Mouse (Mus musculus): ENCODE measurements around the gene Rnf187. TPM values are rescaled to one million over a fixed set of nuclear protein-coding genes. Genes with fewer than 3 reads are reported as not detected.

The Rnf187 gene
- polyA plus RNA-seq, 1 experiment from 2014 or later: 293 TPM

DNA sequence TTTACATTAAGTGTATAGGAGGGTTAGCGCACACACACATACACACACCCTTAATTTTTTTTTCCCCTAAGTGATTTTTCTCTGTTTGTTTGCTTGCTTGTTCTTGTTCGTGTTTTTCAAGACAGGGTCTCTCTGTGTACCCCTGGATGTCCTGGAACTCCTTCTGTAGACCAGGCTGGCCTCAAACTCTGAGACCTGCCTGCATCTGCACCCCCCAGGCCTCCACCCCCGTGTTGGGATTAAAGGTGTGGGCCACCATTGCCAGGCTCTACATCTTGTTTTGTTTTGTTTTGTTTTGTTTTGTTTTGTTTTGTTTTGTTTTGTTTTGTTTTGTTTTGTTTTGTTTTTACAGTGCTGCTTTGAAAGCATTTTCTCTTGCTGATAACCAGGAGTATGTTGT lies 8.6 kb upstream of the Rnf187 start:
- ATAC-seq (ENCODE audit: insufficient read depth): no peak
- no peaks in the 10 kb centered on the region for H3K9me3 ChIP-seq (ENCODE audit: low read depth, low read length)
- H3K27me3 ChIP-seq (ENCODE audit: insufficient read depth, low read length): peaks cover 34% of the 10 kb centered on the region
- no peak overlapping the region for H3K4me2 ChIP-seq
- TF ChIP-seq CTCF (IDR thresholded peaks at IDR 0.05; ENCODE audit: low read depth): no peak
- no peak overlapping the region for H3K27ac ChIP-seq (ENCODE audit: low read depth)
- DNase-seq: no peak
- H3K4me1 ChIP-seq (ENCODE audit: insufficient read depth): no peaks in the 10 kb centered on the region
- no peak overlapping the region for H3K9ac ChIP-seq
- H3K36me3 ChIP-seq (ENCODE audit: insufficient read depth): no peaks in the 10 kb centered on the region
- WGBS: 82% methylated on average over 3 of the region's 3 CpGs
- no peak overlapping the region for H3K4me3 ChIP-seq (ENCODE audit: low read depth, low read length)

DNA sequence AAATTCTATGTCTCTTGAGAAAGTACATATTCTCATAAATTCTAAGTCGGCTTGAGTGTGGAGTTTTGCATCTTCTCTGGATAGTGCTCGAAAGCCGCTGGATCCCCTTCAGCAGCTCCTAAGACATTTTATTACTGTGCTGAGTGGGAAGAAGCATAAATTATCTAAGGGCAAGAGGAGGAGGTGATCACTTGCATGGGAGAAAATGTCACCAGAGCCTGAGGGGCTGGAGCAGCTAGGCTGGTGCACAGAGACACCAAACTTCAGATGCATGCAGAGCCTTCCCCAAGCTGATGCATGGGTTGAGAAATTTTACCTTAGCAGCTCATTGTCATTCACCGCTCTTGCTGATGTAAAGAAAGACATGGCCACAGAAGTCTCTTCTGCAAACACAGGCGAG lies 5.4 kb upstream of the Rnf187 start:
- no peak overlapping the region for H3K27ac ChIP-seq (ENCODE audit: low read depth)
- ATAC-seq (ENCODE audit: insufficient read depth): no peak

DNA sequence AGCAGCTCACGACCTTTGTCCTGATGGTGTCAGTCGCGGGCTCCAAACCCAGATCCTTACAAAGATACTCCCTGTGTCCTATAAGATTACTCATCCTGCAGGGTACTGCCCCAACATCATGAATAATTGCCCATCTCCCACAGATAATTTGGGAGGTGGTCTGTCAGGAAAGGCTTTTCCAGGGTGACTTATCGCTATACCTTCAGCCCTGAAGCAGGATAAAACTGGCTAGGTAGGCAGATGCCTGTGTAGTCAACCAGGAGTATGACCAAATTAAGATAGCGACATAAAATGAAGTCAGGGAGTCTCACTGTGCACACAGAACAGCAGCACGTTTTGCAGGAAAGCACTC lies 348 bp upstream of the Rnf187 start:
- H3K27ac ChIP-seq (ENCODE audit: low read depth): peak overlapping the region; percentile 65; the same call in 1 of the 2 replicates
- ATAC-seq (ENCODE audit: insufficient read depth): no peak

More for the DNA sequence above, 5.4 kb upstream of the Rnf187 start:
- Histone ChIP-seq H3K27me3 (ENCODE audit: insufficient read depth, low read length) (peaks cover 9% of the 10 kb centered on the region; the same call in 1 of the 2 replicates), H3K9ac (no peak overlapping the region), H3K4me3 (ENCODE audit: low read depth, low read length) (no peak overlapping the region), H3K4me2 (no peak overlapping the region), H3K9me3 (ENCODE audit: low read depth, low read length) (no peaks in the 10 kb centered on the region), H3K36me3 (ENCODE audit: insufficient read depth) (no peaks in the 10 kb centered on the region), H3K4me1 (ENCODE audit: insufficient read depth) (no peaks in the 10 kb centered on the region)
- no peak for TF ChIP-seq CTCF (IDR thresholded peaks at IDR 0.05; ENCODE audit: low read depth)
- WGBS: 74% methylated on average over 5 of the region's 5 CpGs
- no peak for DNase-seq

DNA sequence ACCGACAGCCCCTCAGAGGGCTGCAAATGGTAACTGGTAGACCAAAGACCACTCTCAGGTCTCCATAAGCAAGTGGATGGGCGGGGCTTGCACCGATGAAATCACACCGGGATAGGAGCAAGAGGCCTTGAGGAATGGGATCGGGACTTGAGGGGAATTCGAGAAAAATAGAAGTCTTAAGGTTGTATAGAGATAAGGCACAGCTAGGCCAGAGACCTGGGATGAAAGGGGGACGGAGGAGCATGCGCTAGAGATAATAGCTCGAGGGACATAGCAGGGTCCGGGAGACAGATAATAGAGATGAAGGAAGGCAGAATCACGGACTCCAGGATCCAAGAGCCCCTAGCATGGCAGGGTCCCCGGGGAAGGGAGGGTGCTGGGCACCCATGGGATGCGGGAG lies 807 bp downstream of the Rnf187 start:
- Histone ChIP-seq H3K27me3 (ENCODE audit: insufficient read depth, low read length) (no peaks in the 10 kb centered on the region), H3K9me3 (ENCODE audit: low read depth, low read length) (no peaks in the 10 kb centered on the region), H3K27ac (ENCODE audit: low read depth) (peak overlapping the region; percentile 95; the same call in 1 of the 2 replicates), H3K9ac (peak overlapping the region; percentile 91), H3K4me1 (ENCODE audit: insufficient read depth) (peaks cover 4% of the 10 kb centered on the region; the same call in 1 of the 2 replicates), H3K4me3 (ENCODE audit: low read depth, low read length) (peak overlapping the region; percentile 94), H3K4me2 (peak overlapping the region; percentile 92), H3K36me3 (ENCODE audit: insufficient read depth) (peaks cover 36% of the 10 kb centered on the region)
- TF ChIP-seq CTCF (IDR thresholded peaks at IDR 0.05; ENCODE audit: low read depth): no peak
- ATAC-seq (ENCODE audit: insufficient read depth): no peak
- WGBS: 2% methylated on average over 13 of the region's 13 CpGs
- peak; percentile 53 for DNase-seq

More for the DNA sequence above, 348 bp upstream of the Rnf187 start:
- Histone ChIP-seq H3K36me3 (ENCODE audit: insufficient read depth) (peaks cover 24% of the 10 kb centered on the region), H3K9ac (peak overlapping the region; percentile 91), H3K4me3 (ENCODE audit: low read depth, low read length) (peak overlapping the region; percentile 94), H3K9me3 (ENCODE audit: low read depth, low read length) (no peaks in the 10 kb centered on the region), H3K4me1 (ENCODE audit: insufficient read depth) (peaks cover 4% of the 10 kb centered on the region; the same call in 1 of the 2 replicates), H3K27me3 (ENCODE audit: insufficient read depth, low read length) (no peaks in the 10 kb centered on the region), H3K4me2 (peak overlapping the region; percentile 92)
- DNase-seq: no peak
- 17% methylated on average over 6 of the region's 6 CpGs for WGBS
- no peak for TF ChIP-seq CTCF (IDR thresholded peaks at IDR 0.05; ENCODE audit: low read depth)

DNA sequence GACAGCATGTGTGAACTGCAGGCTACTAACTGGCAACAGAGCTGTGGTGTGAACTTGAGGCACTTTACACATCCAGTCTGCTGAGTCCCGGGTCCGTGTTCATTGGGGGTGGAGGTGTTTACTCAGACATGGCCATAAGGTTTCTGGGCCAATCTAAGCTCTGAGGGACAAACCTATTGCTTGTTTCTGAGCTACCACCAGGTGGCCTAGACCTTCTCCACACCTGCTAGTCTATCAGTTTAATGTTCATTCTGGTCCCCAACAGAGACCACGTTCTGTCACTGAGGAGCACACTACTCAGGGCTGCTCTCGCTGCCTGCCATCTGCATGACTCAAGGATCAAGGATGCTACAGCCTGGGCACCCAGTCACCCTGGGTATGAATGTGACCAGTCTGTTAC lies 7.1 kb downstream of the Rnf187 start:
- Histone ChIP-seq H3K27ac (ENCODE audit: low read depth) (no peak overlapping the region), H3K9me3 (ENCODE audit: low read depth, low read length) (no peaks in the 10 kb centered on the region), H3K27me3 (ENCODE audit: insufficient read depth, low read length) (no peaks in the 10 kb centered on the region), H3K36me3 (ENCODE audit: insufficient read depth) (peaks cover 51% of the 10 kb centered on the region), H3K4me2 (no peak overlapping the region), H3K4me3 (ENCODE audit: low read depth, low read length) (no peak overlapping the region), H3K4me1 (ENCODE audit: insufficient read depth) (no peaks in the 10 kb centered on the region), H3K9ac (no peak overlapping the region)
- no peak for ATAC-seq (ENCODE audit: insufficient read depth)
- 63% methylated on average over 4 of the region's 4 CpGs for WGBS
- DNase-seq: no peak
- peak; percentile 28; the same call in 1 of the 2 replicates for TF ChIP-seq CTCF (IDR thresholded peaks at IDR 0.05; ENCODE audit: low read depth)

DNA sequence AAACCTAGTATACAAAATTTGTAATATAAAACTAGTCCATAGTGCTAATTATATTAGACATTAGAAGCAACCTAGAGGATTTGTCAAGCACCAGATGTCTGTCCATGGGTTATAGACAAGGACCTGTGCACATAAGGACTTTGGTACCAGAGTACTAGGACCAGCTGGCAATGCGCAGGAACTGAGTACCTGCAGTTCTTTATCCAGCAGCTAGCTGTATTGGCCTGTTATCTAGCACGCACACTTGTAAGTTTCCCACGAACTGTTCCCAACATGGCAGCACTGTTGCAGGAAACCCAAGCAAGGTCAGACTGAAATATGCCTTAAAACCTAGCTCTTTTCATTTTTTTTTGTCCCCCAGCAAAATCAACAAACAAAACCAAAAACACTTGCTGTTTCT lies 8.5 kb downstream of the Rnf187 start:
- no peak for DNase-seq
- H3K4me2 ChIP-seq: no peak overlapping the region
- H3K4me1 ChIP-seq (ENCODE audit: insufficient read depth): no peaks in the 10 kb centered on the region
- 77% methylated on average over 3 of the region's 3 CpGs for WGBS
- no peak for ATAC-seq (ENCODE audit: insufficient read depth)
- H3K9me3 ChIP-seq (ENCODE audit: low read depth, low read length): no peaks in the 10 kb centered on the region
- TF ChIP-seq CTCF (IDR thresholded peaks at IDR 0.05; ENCODE audit: low read depth): no peak
- H3K9ac ChIP-seq: no peak overlapping the region
- H3K27me3 ChIP-seq (ENCODE audit: insufficient read depth, low read length): no peaks in the 10 kb centered on the region
- H3K36me3 ChIP-seq (ENCODE audit: insufficient read depth): peaks cover 40% of the 10 kb centered on the region
- H3K27ac ChIP-seq (ENCODE audit: low read depth): no peak overlapping the region
- H3K4me3 ChIP-seq (ENCODE audit: low read depth, low read length): no peak overlapping the region

DNA sequence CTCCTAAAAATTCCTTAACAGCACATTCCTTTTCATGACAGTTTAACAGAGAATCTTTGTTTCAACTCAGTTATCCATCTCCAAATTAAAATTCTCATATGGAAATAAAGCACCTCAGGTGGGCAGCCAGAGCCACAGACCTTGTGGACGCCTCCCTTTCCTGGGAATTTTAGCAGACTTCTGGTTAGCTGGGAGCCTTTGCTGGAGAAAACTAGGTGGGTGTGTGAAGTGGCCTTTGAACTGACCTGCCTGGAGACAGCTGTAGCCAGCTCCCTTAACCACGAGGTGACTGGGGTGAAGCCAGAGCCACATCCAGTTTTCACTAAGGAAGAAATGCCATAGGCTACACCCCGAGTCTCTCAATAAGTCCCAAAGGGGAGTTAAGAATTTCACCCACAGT lies 9.1 kb downstream of the Rnf187 start:
- Histone ChIP-seq H3K9ac (no peak overlapping the region), H3K4me3 (ENCODE audit: low read depth, low read length) (no peak overlapping the region), H3K9me3 (ENCODE audit: low read depth, low read length) (no peaks in the 10 kb centered on the region), H3K4me2 (no peak overlapping the region), H3K4me1 (ENCODE audit: insufficient read depth) (no peaks in the 10 kb centered on the region), H3K27me3 (ENCODE audit: insufficient read depth, low read length) (no peaks in the 10 kb centered on the region), H3K27ac (ENCODE audit: low read depth) (peak overlapping the region; percentile 46; the same call in 1 of the 2 replicates), H3K36me3 (ENCODE audit: insufficient read depth) (peaks cover 35% of the 10 kb centered on the region)
- no peak for TF ChIP-seq CTCF (IDR thresholded peaks at IDR 0.05; ENCODE audit: low read depth)
- 42% methylated on average over 3 of the region's 3 CpGs for WGBS
- no peak for ATAC-seq (ENCODE audit: insufficient read depth)
- DNase-seq: no peak

DNA sequence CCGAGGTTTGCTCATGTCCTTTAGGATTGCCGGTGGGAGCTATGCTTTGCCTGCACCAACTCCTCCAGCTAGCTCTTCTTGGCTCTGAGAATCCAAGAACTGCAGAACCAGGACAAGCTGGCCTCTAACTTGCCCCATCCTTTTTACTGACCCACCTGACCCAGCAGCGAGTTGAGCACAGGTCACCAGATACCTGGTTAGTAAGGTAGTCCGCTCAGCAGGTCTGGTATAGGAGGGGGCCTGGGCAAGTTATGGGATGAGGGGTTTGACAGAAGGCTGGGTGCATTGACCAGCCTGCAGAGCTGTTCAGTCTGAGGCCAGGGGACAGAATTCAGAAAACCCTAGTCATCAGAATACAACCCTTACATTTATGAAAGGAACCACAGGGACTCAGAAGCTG lies 9.7 kb downstream of the Rnf187 start:
- ATAC-seq (ENCODE audit: insufficient read depth): no peak
- Histone ChIP-seq H3K27me3 (ENCODE audit: insufficient read depth, low read length) (no peaks in the 10 kb centered on the region), H3K9ac (no peak overlapping the region), H3K4me1 (ENCODE audit: insufficient read depth) (no peaks in the 10 kb centered on the region), H3K4me3 (ENCODE audit: low read depth, low read length) (no peak overlapping the region), H3K27ac (ENCODE audit: low read depth) (no peak overlapping the region), H3K4me2 (no peak overlapping the region), H3K9me3 (ENCODE audit: low read depth, low read length) (no peaks in the 10 kb centered on the region), H3K36me3 (ENCODE audit: insufficient read depth) (peaks cover 30% of the 10 kb centered on the region)
- DNase-seq: no peak
- WGBS: 64% methylated on average over 4 of the region's 4 CpGs
- no peak for TF ChIP-seq CTCF (IDR thresholded peaks at IDR 0.05; ENCODE audit: low read depth)

Data from lung, embryonic 14.5 days (tissue).